Comparison of ENCODE assay signal across 9 mouse cellular contexts in genomic region chr17:69157809-69158185, GRCm38 (mm10).
A peak's percentile ranks its signal among the peaks of the same experiment; 100 is the strongest.
DNase-seq lines count a peak whose midpoint lies in the region; ATAC-seq lines count a peak whose summit lies in the region.
"Had no signal": no experiment of that assay in that cellular context is flagged by ENCODE, and none has a peak within 500 bp of the region (broad histone marks: within the 10 kb centered on the region; RNA-seq: fewer than 3 reads in every experiment).

No protein-coding gene starts in this region.

- no peak for ATAC-seq in kidney, embryonic 15.5 days (replicated peaks; ENCODE audit: low FRiP score)
- peak; percentile 40; the same call in 1 of the 2 replicates for ATAC-seq in embryonic facial prominence, embryonic 13.5 days (ENCODE audit: insufficient number of reproducible peaks, insufficient read depth, low FRiP score, low TSS enrichment, low read depth)
- no peak for ATAC-seq in intestine, embryonic 15.5 days
- no peak for ATAC-seq in neural tube, embryonic 12.5 days (ENCODE audit: low FRiP score, low read depth)

- DNase-seq in kidney, adult 9 months, result no peak
- DNase-seq in adrenal gland, adult 18-20 months (ENCODE audit: low spot score in 2 of 2), result no peak
- no peak for DNase-seq in retina, embryonic 14.5 days (ENCODE audit: low spot score)
- DNase-seq in left cerebral cortex, adult 11 months (ENCODE audit: low spot score), result no peak

- no peak overlapping the region for H3K27ac ChIP-seq in kidney, embryonic 15.5 days
- peak overlapping the region; percentile 95 for H3K27ac ChIP-seq in embryonic facial prominence, embryonic 13.5 days
- no peak overlapping the region for H3K27ac ChIP-seq in intestine, embryonic 15.5 days
- no peak overlapping the region for H3K27ac ChIP-seq in neural tube, embryonic 12.5 days

- peak overlapping the region; percentile 82; the same call in 1 of the 2 replicates for H3K9ac ChIP-seq in kidney, embryonic 15.5 days
- H3K9ac ChIP-seq in embryonic facial prominence, embryonic 13.5 days, result peak overlapping the region; percentile 98
- H3K9ac ChIP-seq in intestine, embryonic 15.5 days, result no peak overlapping the region
- peak overlapping the region; percentile 90; the same call in 1 of the 2 replicates for H3K9ac ChIP-seq in neural tube, embryonic 12.5 days

- peak overlapping the region; percentile 84 for H3K4me3 ChIP-seq in kidney, embryonic 15.5 days (replicated peaks)
- peak overlapping the region; percentile 94 for H3K4me3 ChIP-seq in embryonic facial prominence, embryonic 13.5 days
- peak overlapping the region; percentile 88 for H3K4me3 ChIP-seq in intestine, embryonic 15.5 days (replicated peaks)
- peak overlapping the region; percentile 88 for H3K4me3 ChIP-seq in neural tube, embryonic 12.5 days

- 5% methylated on average over 11 of the region's 11 CpGs for WGBS in kidney, embryonic 15.5 days
- WGBS in embryonic facial prominence, embryonic 13.5 days, result under 1% methylated on average over 11 of the region's 11 CpGs
- WGBS in intestine, embryonic 15.5 days, result 12% methylated on average over 11 of the region's 11 CpGs
- 5% methylated on average over 11 of the region's 11 CpGs for WGBS in neural tube, embryonic 12.5 days

- peak overlapping the region; percentile 98 for H3K4me2 ChIP-seq in kidney, embryonic 15.5 days
- peak overlapping the region; percentile 72 for H3K4me2 ChIP-seq in embryonic facial prominence, embryonic 13.5 days
- peak overlapping the region; percentile 94 for H3K4me2 ChIP-seq in intestine, embryonic 15.5 days (replicated peaks)
- H3K4me2 ChIP-seq in neural tube, embryonic 12.5 days (replicated peaks), result peak overlapping the region; percentile 94

- H3K27me3 ChIP-seq in kidney, embryonic 15.5 days, result peaks cover 10% of the 10 kb centered on the region; the same call in 1 of the 2 replicates
- no peaks in the 10 kb centered on the region for H3K27me3 ChIP-seq in embryonic facial prominence, embryonic 13.5 days
- no peaks in the 10 kb centered on the region for H3K27me3 ChIP-seq in intestine, embryonic 15.5 days (replicated peaks)
- H3K27me3 ChIP-seq in neural tube, embryonic 12.5 days (replicated peaks), result no peaks in the 10 kb centered on the region; the same call in 1 of the 2 replicates

- H3K9me3 ChIP-seq in kidney, embryonic 15.5 days (replicated peaks), result no peaks in the 10 kb centered on the region
- H3K9me3 ChIP-seq in embryonic facial prominence, embryonic 13.5 days, result no peaks in the 10 kb centered on the region
- no peaks in the 10 kb centered on the region for H3K9me3 ChIP-seq in intestine, embryonic 15.5 days
- no peaks in the 10 kb centered on the region for H3K9me3 ChIP-seq in neural tube, embryonic 12.5 days

- 0 out of 2 replicates have a peak, but pooled peaks cover 8% of the 10 kb centered on the region for H3K4me1 ChIP-seq in kidney, embryonic 15.5 days
- H3K4me1 ChIP-seq in embryonic facial prominence, embryonic 13.5 days, result peaks cover 39% of the 10 kb centered on the region
- no peaks in the 10 kb centered on the region for H3K4me1 ChIP-seq in intestine, embryonic 15.5 days (replicated peaks)
- H3K4me1 ChIP-seq in neural tube, embryonic 12.5 days, result peaks cover 14% of the 10 kb centered on the region

- H3K36me3 ChIP-seq in kidney, embryonic 15.5 days, result no peaks in the 10 kb centered on the region
- no peaks in the 10 kb centered on the region for H3K36me3 ChIP-seq in embryonic facial prominence, embryonic 13.5 days
- no peaks in the 10 kb centered on the region for H3K36me3 ChIP-seq in intestine, embryonic 15.5 days
- H3K36me3 ChIP-seq in neural tube, embryonic 12.5 days, result no peaks in the 10 kb centered on the region
- H3K36me3 ChIP-seq: G1E had no signal
